Mouse (Mus musculus) CH12.LX (cell line): ENCODE measurements at regions not wholly inside any gene's neighbourhood (a gene's known extent, or its start where the extent isn't known, plus 50 kb on each side); places are given as distances from the start of the nearest gene placed in this dataset.

Source experiments
- HCFC1 ChIP-seq: IDR thresholded peaks from 2 replicates; pipeline ENCODE4 v1.6.1; 2012; ENCODE audit warnings: low read depth, mild to moderate bottlenecking, inconsistent platforms, low read length, improper control_type of control experiment
- NELFE ChIP-seq: IDR thresholded peaks from 2 replicates; pipeline ENCODE4 v1.6.1; 2011; ENCODE audit warnings: low read depth, low read length, improper control_type of control experiment
- TBP ChIP-seq: conservative IDR thresholded peaks from 2 replicates; pipeline ENCODE4 v1.6.1; 2011; ENCODE audit warnings: low read depth, low read length, improper control_type of control experiment
- USF1 ChIP-seq: IDR thresholded peaks from 2 replicates; pipeline ENCODE4 v1.6.1; 2014; ENCODE audit warnings: low read depth, mild to moderate bottlenecking, inconsistent platforms, low read length, improper control_type of control experiment

- no peak for TF ChIP-seq TBP
- no peak for TF ChIP-seq NELFE
- no peak for TF ChIP-seq HCFC1
- TF ChIP-seq USF1 = no peak
These were observed 107.5 kb downstream of the Tex36 start for GRCm38 (mm10) chr7:133494256-133494981.
